Mouse (Mus musculus): ENCODE measurements at regions not wholly inside any gene's neighbourhood (a gene's known extent, or its start where the extent isn't known, plus 50 kb on each side); places are given as distances from the start of the nearest gene placed in this dataset.

GRCm38 (mm10) chr3:21865856-21866255 is 210.6 kb upstream of the Tbl1xr1 start:
- TF ChIP-seq CTCF (IDR thresholded peaks at IDR 0.05; ENCODE audit: extremely low read depth, insufficient read depth, insufficient read length, insufficient replicate concordance) (no peak), POLR2A (IDR thresholded peaks at IDR 0.05; ENCODE audit: low read depth, low read length) (no peak)

All from spleen, adult 2 months (tissue).